Mouse (Mus musculus) brain, embryonic 14.5 days (tissue): ENCODE results near the gene Ccdc187.
A peak's percentile ranks its signal among the peaks of the same experiment; 100 is the strongest.

ENCODE experiments used
- CTCF ChIP-seq: fragments of 200-500 bp; IDR thresholded peaks from 2 replicates; pipeline ENCODE4 v1.5.1; 2012; ENCODE audit warnings: inconsistent platforms, mild to moderate bottlenecking, moderate library complexity, borderline replicate concordance; ENCODE audit not compliant: insufficient read depth, insufficient read length; ENCODE audit errors: extremely low read depth
- POLR2A ChIP-seq: fragments of 200-500 bp; IDR thresholded peaks from 2 replicates; pipeline ENCODE4 v1.6.1; 2012; ENCODE audit warnings: mild to moderate bottlenecking, inconsistent platforms, borderline replicate concordance; ENCODE audit not compliant: poor library complexity, insufficient read depth, insufficient read length, severe bottlenecking; ENCODE audit errors: extremely low read depth

GRCm38 (mm10) chr2:26227788-26228187 is 66.6 kb downstream of the Ccdc187 start:
- TF ChIP-seq CTCF (peak; percentile 83; the same call in 1 of the 2 replicates), POLR2A (no peak)
